Mouse (Mus musculus) limb, embryonic 13.5 days (tissue): Measurements from ENCODE around the gene Krt222. TPM values are rescaled to one million over a fixed set of nuclear protein-coding genes. Genes with fewer than 3 reads are reported as not detected.
"Not testable (repeated sequence)": the region's sequence is repeated elsewhere in the genome, so short reads cannot be mapped to it uniquely, and the experiment has no call there.

Experiments
- ATAC-seq: fragments of 200-750 bp; cut with Nextera tagmentation; 2 replicates; pipeline ENCODE4 v1.8.0; 2017; ENCODE audit warnings: low read depth, moderate number of reproducible peaks, moderate TSS enrichment; ENCODE audit not compliant: low FRiP score
- H3K27ac ChIP-seq: fragments of 300-500 bp; sonication (generic); 2 replicates; pipeline ENCODE4 v1.5.1; 2015; ENCODE audit warnings: inconsistent platforms, mild to moderate bottlenecking, moderate library complexity
- H3K27me3 ChIP-seq: fragments of 300-500 bp; sonication (generic); 2 replicates; pipeline ENCODE4 v1.6.1; 2015; ENCODE audit warnings: mild to moderate bottlenecking, inconsistent platforms
- H3K36me3 ChIP-seq: fragments of 300-500 bp; sonication (generic); 2 replicates; pipeline ENCODE4 v1.6.1; 2015; ENCODE audit warnings: inconsistent platforms, mild to moderate bottlenecking, moderate library complexity
- H3K4me1 ChIP-seq: fragments of 300-500 bp; sonication (generic); 2 replicates; pipeline ENCODE4 v1.6.1; 2015; ENCODE audit warnings: inconsistent platforms
- H3K4me2 ChIP-seq: fragments of 300-500 bp; sonication (generic); replicated peaks from 2 replicates; pipeline ENCODE4 v1.6.1; 2015; ENCODE audit warnings: inconsistent platforms, mild to moderate bottlenecking, moderate library complexity
- H3K4me3 ChIP-seq: fragments of 300-500 bp; sonication (generic); 2 replicates; pipeline ENCODE4 v1.5.1; 2015; ENCODE audit warnings: moderate library complexity, mild to moderate bottlenecking, inconsistent platforms
- H3K9ac ChIP-seq: fragments of 300-500 bp; sonication (generic); 2 replicates; pipeline ENCODE4 v1.6.1; 2015; ENCODE audit warnings: mild to moderate bottlenecking, inconsistent platforms
- H3K9me3 ChIP-seq: fragments of 300-500 bp; sonication (generic); 2 replicates; pipeline ENCODE4 v1.6.1; 2016; ENCODE audit warnings: inconsistent platforms
- WGBS: fragments of 180-500 bp; shearing (Covaris S2); methylation state at CpG from one replicate; pipeline ENCODE4 v1.1.7; 2015; 5-methylcytosine and 5-hydroxymethylcytosine counted together
- polyA plus RNA-seq: library from polyadenylated mRNA; unstranded; fragments of >200 nt; fragmentation: Nextera tagmentation; extraction: Ambion mirVana; gene quantifications from 2 replicates; pipeline ENCODE4 v1.2.1, GENCODE M21; 2015

Krt222 gene
- polyA plus RNA-seq, 1 experiment from 2014 or later, result 0.24 TPM

- WGBS, result 73% methylated on average over 4 of the region's 4 CpGs
- ATAC-seq, result no peak
- Histone ChIP-seq H3K9me3 (no peaks in the 10 kb centered on the region), H3K27ac (no peak overlapping the region), H3K36me3 (no peaks in the 10 kb centered on the region), H3K4me2 (no peak overlapping the region), H3K27me3 (no peaks in the 10 kb centered on the region), H3K4me1 (no peaks in the 10 kb centered on the region), H3K9ac (no peak overlapping the region), H3K4me3 (no peak overlapping the region)
Observed at GRCm38 (mm10) chr11:99256213-99256612, 12.3 kb upstream of the Krt222 start.

- no peak overlapping the region for H3K4me3 ChIP-seq
- no peaks in the 10 kb centered on the region for H3K27me3 ChIP-seq
- no peak for ATAC-seq
- 96% methylated on average over 8 of the region's 8 CpGs for WGBS
- no peak overlapping the region for H3K27ac ChIP-seq
- no peaks in the 10 kb centered on the region for H3K9me3 ChIP-seq
- no peak overlapping the region for H3K4me2 ChIP-seq
- H3K36me3 ChIP-seq, result no peaks in the 10 kb centered on the region
- no peaks in the 10 kb centered on the region for H3K4me1 ChIP-seq
- H3K9ac ChIP-seq, result no peak overlapping the region
Observed at GRCm38 (mm10) chr11:99255316-99255715, 11.4 kb upstream of the Krt222 start.

GRCm38 (mm10) chr11:99253893-99254292, 10.0 kb upstream of the Krt222 start:
- H3K4me2 ChIP-seq, result no peak overlapping the region
- no peaks in the 10 kb centered on the region for H3K4me1 ChIP-seq
- H3K27me3 ChIP-seq, result no peaks in the 10 kb centered on the region
- H3K27ac ChIP-seq, result no peak overlapping the region
- no peak overlapping the region for H3K4me3 ChIP-seq
- no peaks in the 10 kb centered on the region for H3K9me3 ChIP-seq
- WGBS, result 63% methylated on average over 2 of the region's 2 CpGs
- no peak for ATAC-seq
- no peak overlapping the region for H3K9ac ChIP-seq
- H3K36me3 ChIP-seq, result no peaks in the 10 kb centered on the region

- no peak overlapping the region for H3K4me2 ChIP-seq
- ATAC-seq, result no peak
- H3K36me3 ChIP-seq, result no peaks in the 10 kb centered on the region
- H3K9ac ChIP-seq, result no peak overlapping the region
- 66% methylated on average over 8 of the region's 8 CpGs for WGBS
- H3K4me1 ChIP-seq, result no peaks in the 10 kb centered on the region
- no peak overlapping the region for H3K4me3 ChIP-seq
- H3K9me3 ChIP-seq, result no peaks in the 10 kb centered on the region
- H3K27me3 ChIP-seq, result no peaks in the 10 kb centered on the region
- no peak overlapping the region for H3K27ac ChIP-seq
Observed at GRCm38 (mm10) chr11:99252671-99253070, 8.8 kb upstream of the Krt222 start.

DNA sequence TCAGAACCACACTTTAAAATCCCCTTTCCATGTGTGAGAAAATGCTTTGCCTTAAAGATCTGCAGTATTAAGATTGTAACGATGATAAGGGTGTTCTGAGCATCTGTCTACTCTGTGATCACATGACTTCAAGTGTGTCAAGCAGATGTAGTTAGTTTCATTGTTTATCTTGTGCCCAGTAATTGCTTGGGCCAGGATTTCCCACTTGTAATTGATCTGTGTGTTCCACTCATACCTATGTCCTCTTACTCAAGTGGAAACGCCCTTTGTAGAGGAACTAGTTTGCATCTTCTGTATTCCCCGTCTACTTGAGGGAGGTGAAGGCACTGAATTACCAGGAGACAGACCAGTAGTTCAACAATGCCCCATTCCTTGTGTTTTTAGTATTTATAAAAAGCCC, 6.8 kb upstream of the Krt222 start:
- WGBS, result 65% methylated on average over 3 of the region's 3 CpGs
- Histone ChIP-seq H3K9me3 (no peaks in the 10 kb centered on the region), H3K4me2 (no peak overlapping the region), H3K27ac (no peak overlapping the region), H3K4me1 (no peaks in the 10 kb centered on the region), H3K27me3 (no peaks in the 10 kb centered on the region), H3K4me3 (no peak overlapping the region), H3K9ac (no peak overlapping the region), H3K36me3 (no peaks in the 10 kb centered on the region)
- ATAC-seq, result no peak

DNA sequence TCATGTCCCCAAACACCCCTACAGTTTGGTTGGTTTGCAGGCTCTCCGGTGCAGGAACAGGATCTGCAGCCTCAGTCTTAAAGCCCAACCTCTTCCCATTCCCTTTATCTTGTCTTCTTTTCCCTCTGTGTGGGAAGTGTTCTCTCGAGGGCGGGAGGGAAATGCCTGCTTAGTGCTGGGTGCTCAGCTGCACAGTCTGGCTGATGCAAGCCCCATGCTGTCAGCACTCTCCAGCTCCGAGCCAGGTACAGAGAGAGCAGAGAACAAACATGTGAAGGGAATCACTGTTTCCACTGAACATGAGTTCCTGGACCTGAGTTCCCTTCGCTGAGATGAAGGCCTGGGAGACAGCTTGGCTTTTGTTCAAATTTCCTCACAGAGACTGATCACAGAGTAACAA, 6.4 kb upstream of the Krt222 start:
- Histone ChIP-seq H3K4me2 (no peak overlapping the region), H3K9me3 (no peaks in the 10 kb centered on the region), H3K4me1 (no peaks in the 10 kb centered on the region), H3K36me3 (no peaks in the 10 kb centered on the region), H3K27ac (peak overlapping the region; percentile 15; the same call in 1 of the 2 replicates), H3K27me3 (no peaks in the 10 kb centered on the region), H3K4me3 (no peak overlapping the region), H3K9ac (no peak overlapping the region)
- no peak for ATAC-seq
- WGBS, result 59% methylated on average over 5 of the region's 5 CpGs

- H3K27me3 ChIP-seq, result no peaks in the 10 kb centered on the region
- peaks cover under 1% of the 10 kb centered on the region; the same call in 1 of the 2 replicates for H3K4me1 ChIP-seq
- no peak overlapping the region for H3K9ac ChIP-seq
- WGBS, result 61% methylated on average over 4 of the region's 4 CpGs
- ATAC-seq, result no peak
- H3K4me2 ChIP-seq, result no peak overlapping the region
- H3K36me3 ChIP-seq, result no peaks in the 10 kb centered on the region
- no peaks in the 10 kb centered on the region for H3K9me3 ChIP-seq
- no peak overlapping the region for H3K27ac ChIP-seq
- no peak overlapping the region for H3K4me3 ChIP-seq
Observed at GRCm38 (mm10) chr11:99249115-99249514, 5.2 kb upstream of the Krt222 start.

DNA sequence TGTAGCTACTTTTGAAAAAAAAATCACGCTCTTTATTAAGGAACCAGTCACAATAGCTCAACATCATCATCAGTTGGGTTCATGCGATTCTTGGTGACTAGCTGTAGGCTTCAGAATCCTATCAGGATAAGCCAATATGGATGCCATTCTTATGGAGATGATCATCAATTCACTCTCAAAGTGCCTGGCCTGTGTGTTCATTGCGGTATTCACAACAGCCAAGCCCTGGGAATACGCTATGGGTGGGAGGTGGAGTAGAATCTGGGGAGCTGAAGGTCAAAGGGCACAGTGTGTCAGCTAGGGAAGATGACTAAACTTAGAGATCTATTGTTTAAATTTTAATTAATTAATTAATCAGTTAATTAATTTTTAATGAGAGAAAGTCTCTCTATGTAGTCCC, 4.0 kb upstream of the Krt222 start:
- no peak for ATAC-seq
- H3K4me1 ChIP-seq, result peaks cover 6% of the 10 kb centered on the region
- no peak overlapping the region for H3K9ac ChIP-seq
- H3K27ac ChIP-seq, result no peak overlapping the region
- no peak overlapping the region for H3K4me3 ChIP-seq
- no peaks in the 10 kb centered on the region for H3K9me3 ChIP-seq
- H3K4me2 ChIP-seq, result no peak overlapping the region
- no peaks in the 10 kb centered on the region for H3K36me3 ChIP-seq
- no peaks in the 10 kb centered on the region for H3K27me3 ChIP-seq
- 92% methylated on average over 4 of the region's 4 CpGs for WGBS

- H3K4me2 ChIP-seq, H3K36me3 ChIP-seq, H3K4me1 ChIP-seq, H3K4me3 ChIP-seq, H3K9me3 ChIP-seq, H3K27ac ChIP-seq, ATAC-seq, H3K27me3 ChIP-seq, H3K9ac ChIP-seq: not testable (repeated sequence)
- 49% methylated on average over 3 of the region's 3 CpGs for WGBS
Observed at GRCm38 (mm10) chr11:99244519-99244918, 634 bp upstream of the Krt222 start.

DNA sequence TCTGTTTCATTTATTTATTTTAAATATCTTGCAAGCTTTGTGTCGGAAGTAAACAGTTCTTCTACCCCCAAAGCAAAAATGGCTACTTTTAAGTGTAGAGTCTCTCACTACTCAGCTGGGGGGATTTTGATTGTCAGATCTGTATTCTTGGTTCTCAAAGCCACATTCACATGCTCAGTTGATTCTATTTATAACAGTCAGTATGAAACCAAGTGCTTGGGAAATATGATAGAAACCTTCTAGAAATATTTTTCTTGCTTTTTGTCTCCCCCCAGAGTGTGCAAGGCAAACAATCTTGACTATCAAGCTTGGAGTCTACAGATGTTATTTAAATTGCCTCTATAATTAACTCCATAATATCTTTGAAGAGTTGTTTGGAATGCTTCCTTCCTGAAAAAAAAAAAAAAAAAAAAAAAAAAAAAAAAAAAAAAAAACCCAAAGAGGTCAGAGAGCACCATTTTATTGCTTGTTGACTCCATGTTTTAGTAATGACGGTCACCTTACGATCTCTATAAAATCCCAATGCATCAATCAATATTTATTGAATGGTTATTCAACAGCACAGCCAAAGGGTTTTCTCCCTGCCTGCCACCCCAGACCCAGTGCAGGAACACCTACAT, 575 bp downstream of the Krt222 start:
- Histone ChIP-seq H3K27ac (no peak overlapping the region), H3K36me3 (no peaks in the 10 kb centered on the region), H3K9me3 (no peaks in the 10 kb centered on the region), H3K4me2 (peak overlapping the region; percentile 57), H3K4me1 (peaks cover 9% of the 10 kb centered on the region), H3K4me3 (peak overlapping the region; percentile 27), H3K27me3 (no peaks in the 10 kb centered on the region), H3K9ac (peak overlapping the region; percentile 56; the same call in 1 of the 2 replicates)
- no peak for ATAC-seq
- 32% methylated on average over 3 of the region's 3 CpGs for WGBS

DNA sequence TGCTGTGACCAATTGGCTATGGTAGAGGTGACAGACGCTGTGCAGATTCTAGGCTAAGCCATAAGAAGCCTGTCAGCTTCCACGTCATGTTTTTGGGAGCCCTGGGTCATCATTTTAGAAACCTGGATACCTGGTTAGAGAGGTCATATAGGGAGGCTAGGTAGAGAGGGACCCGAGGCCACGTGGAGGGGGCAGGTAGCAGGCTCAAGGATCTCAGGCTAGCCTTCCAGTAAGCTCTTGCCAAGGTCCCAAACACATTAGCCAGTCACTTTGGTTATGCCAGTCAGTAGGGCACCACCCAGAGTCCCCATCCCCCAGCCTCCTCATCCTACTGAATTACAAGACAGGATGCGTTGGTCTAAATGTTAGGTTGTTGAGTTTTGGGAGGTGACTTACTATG, 1.8 kb downstream of the Krt222 start:
- Histone ChIP-seq H3K9ac (no peak overlapping the region), H3K36me3 (no peaks in the 10 kb centered on the region), H3K4me2 (no peak overlapping the region), H3K27me3 (no peaks in the 10 kb centered on the region), H3K27ac (no peak overlapping the region), H3K4me3 (no peak overlapping the region), H3K9me3 (no peaks in the 10 kb centered on the region), H3K4me1 (peaks cover 9% of the 10 kb centered on the region)
- 74% methylated on average over 5 of the region's 5 CpGs for WGBS
- ATAC-seq, result no peak

DNA sequence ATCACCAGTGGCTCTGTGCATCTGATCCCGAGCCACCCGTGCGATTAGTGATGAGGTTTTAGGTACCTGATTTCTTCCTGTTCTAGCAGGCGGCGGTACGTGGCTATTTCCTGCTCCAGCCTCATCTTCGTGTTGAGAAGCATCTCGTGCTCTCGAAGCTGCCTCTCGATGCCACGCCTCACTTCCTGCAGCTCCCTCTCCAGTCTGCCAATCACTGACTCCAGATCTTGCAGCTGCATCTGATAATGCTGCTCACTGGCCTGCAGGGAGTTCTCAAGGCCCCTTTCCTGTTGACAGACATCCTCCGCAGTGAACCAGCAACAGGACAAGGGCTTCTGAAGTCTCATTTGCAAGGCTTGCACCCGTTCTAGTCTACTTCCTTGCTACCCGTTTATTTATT, 5.4 kb downstream of the Krt222 start:
- no peak overlapping the region for H3K4me2 ChIP-seq
- WGBS, result 54% methylated on average over 14 of the region's 14 CpGs
- H3K36me3 ChIP-seq, result no peaks in the 10 kb centered on the region
- H3K9ac ChIP-seq, result no peak overlapping the region
- no peaks in the 10 kb centered on the region for H3K9me3 ChIP-seq
- ATAC-seq, result no peak
- no peaks in the 10 kb centered on the region for H3K27me3 ChIP-seq
- no peak overlapping the region for H3K4me3 ChIP-seq
- no peak overlapping the region for H3K27ac ChIP-seq
- 0 out of 2 replicates have a peak, but pooled peaks cover 3% of the 10 kb centered on the region for H3K4me1 ChIP-seq
